Mouse (Mus musculus): ENCODE data around the gene Mvd. TPM values are rescaled to one million over a fixed set of nuclear protein-coding genes. Genes with fewer than 3 reads are reported as not detected.

Gene Mvd
- total RNA-seq, 2 experiments from 2014 or later, result 3.9 to 5.0 TPM

DNA sequence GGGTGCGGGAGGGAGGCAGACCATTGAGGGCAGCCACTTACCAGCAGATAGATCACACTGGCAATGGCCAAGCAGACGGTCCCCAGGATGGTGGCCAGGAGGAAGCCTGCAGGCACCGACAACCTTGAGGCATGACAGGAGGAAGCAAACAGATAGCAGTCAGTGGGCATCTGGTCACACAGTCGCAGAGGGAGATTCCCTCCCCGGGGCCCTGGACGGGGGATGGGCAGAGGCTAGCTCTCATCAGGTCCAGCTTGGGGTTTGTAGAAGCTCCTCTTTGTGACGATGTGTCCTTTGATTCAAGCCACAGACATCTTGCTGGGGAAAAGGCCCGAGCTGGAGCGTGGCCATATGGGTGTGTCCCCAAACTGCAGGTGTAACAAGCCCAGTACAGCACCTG is 17.1 kb downstream of the Mvd start:
- DNase-seq, result no peak

GRCm38 (mm10) chr8:122423659-122424058 is 19.6 kb downstream of the Mvd start:
- peak; percentile 65 to 72 for DNase-seq

DNA sequence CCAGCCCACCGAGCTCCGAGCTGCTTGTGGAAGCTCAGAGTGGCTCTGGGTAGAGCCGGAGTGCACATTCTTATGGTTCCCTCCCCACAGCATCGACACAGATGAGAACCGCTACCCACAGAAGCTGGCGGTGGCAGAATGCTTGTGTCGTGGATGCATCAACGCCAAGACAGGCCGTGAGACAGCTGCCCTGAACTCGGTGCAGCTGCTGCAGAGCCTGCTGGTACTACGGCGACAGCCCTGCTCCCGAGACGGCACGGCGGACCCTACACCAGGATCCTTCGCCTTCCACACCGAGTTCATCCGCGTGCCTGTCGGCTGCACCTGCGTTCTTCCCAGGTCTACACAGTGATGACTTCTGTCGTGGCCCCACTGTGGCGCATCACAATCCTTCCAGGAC is 20.0 kb downstream of the Mvd start:
- no peak for DNase-seq

- DNase-seq, result no peak
These were observed 21.7 kb downstream of the Mvd start, which contains the start of gene Il17c for GRCm38 (mm10) chr8:122421376-122422070. TSS of gene Il17c (plus strand) at chr8:122422020.

GRCm38 (mm10) chr8:122419881-122420555 is 23.2 kb downstream of the Mvd start:
- no peak for DNase-seq

DNA sequence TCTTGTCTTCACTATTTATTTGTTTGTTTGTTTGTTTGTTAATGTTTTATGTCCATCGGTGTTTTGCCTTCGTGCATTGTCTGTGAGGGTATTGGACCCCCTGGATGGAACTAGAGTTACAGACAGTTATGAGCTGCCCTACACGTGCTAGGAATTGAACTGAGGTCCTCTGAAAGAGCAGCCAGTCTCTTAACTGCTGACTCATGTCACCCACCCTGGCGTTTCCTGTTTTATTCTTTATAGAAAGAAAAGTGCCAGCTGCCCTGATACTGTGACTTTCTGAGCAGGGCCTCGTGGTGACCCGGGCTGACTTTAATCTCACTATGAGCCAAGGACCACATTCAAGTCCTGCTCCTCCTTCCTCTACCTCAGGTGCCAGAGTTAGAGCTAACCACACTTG is 27.7 kb downstream of the Mvd start:
- DNase-seq, result no peak

GRCm38 (mm10) chr8:122414311-122414710 is 28.9 kb downstream of the Mvd start:
- DNase-seq, result no peak

DNA sequence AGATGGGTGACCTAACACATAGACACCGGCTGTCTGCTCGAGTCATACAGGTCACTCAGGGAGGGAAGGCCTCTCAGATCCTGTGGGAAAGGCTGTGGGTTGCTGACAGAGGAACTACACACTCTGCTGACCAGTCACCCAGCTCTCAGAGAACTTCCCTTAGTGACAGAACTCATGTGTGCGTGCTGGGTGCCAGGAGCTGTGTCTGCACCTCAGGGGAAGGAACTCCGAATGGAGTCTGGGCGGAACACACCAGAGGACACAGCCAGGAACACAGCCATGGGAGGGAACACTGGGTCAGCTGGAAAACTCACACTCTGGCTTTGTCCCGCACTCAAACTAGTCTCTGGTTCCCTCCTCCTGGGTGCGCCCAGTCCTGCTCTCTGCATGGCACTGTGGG is 35.5 kb downstream of the Mvd start:
- peak in 1 of 2 experiments; percentile 50 for DNase-seq

DNA sequence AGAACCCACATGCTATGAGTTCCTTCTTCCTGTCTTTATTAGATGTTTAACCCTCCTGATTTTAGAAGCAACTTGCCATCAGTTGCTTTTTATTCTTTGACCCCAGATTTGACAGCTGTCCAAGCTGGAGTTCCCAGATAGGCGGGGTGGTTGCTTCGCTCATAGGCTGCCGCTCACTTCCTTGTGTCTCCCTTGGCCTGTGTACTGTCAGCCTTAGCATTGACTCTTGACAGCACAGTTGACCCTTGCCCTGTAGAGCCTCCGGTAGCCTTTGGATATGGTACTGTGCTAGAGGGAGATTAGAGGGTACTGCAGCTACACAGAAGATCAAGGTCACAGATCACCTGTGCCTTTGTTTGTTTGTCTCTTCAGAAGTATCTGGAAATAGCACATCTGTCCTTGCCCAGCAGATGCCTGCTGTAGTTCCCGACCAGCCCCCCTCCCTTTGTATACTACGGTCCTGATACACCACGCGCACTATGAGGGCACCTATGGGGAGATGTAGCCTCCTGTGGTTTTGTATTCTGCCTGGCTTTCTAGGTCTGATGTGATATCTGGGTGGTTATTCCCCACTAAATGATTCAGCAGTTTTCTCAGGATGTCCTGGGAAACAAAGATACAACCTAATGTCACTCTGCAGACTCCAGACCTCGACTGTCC is 37.9 kb downstream of the Mvd start:
- no peak for DNase-seq

DNA sequence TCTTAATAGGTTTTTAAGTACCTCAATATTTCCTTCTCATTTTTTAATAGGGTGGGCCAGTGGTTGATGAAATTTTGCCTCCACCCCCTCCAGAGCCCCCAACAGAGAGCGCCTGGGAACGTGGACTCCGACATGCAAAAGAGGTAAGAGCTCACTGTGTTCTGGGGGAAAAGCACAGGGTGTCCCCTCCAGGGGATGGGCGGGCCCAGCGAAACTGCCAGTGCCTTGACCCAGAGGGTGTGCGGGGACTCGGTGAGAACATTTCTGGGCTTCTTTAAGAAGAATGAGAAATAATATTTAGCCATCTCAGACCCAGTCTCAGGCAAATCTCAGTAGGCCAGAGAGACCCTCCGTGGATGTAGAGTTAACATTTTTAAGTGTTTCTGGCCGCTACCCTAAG is 45.0 kb downstream of the Mvd start:
- DNase-seq, result no peak

- no peak for DNase-seq
These were observed 47.9 kb downstream of the Mvd start for GRCm38 (mm10) chr8:122395291-122395690.

GRCm38 (mm10) chr8:122393717-122394116 is 49.5 kb downstream of the Mvd start:
- DNase-seq, result no peak

DNA sequence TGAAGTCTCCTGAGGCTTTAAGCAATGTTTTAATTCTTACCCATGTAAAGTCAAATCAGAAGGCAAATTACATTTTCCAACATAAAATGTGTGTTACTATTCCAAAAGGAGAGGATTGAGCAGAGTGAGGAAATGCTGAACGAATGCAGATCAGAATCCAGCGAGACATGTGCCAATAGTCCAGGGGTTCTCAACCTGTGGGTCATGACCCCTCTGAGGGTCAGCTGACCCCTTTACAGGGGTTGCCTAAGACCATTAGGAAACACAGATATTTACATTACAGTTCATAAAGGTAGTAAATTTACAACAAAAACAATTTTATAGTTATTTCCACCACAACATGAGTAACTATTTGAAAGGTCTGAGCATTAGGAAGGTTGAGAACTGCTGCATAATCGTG is 52.5 kb downstream of the Mvd start:
- DNase-seq, result no peak

- DNase-seq, result no peak
These were observed 53.9 kb downstream of the Mvd start for GRCm38 (mm10) chr8:122389357-122389756.

Small RNA genes within 50 kb of the gene (microRNA-seq; reads per million reads assigned to microRNA genes)
- 0 reads per million in 2 experiments for gene Gm24366

Other genes with a start within 250 kb of the Mvd start
- gene Zfpm1, start 161.3 kb downstream of the Mvd start, total RNA-seq (2021), result 10 to 100 TPM; 18.4 to 23.0 TPM
- not detected for gene Trhr2, start 82.7 kb downstream of the Mvd start, total RNA-seq (2021)
- 10 to 100 TPM; 20.9 to 24.5 TPM for gene Zc3h18, start 66.8 kb downstream of the Mvd start, total RNA-seq (2021)
- gene Il17c, start 21.4 kb downstream of the Mvd start, total RNA-seq (2021), result not detected
- gene Cyba, start 10.5 kb downstream of the Mvd start, total RNA-seq (2021), result 10 to 100 TPM; 48.8 to 51.3 TPM
- gene Snai3, start 17.3 kb upstream of the Mvd start, total RNA-seq (2021), result 1 to 10 TPM; 2.2 to 4.4 TPM
- gene Rnf166, start 32.6 kb upstream of the Mvd start, total RNA-seq (2021), result 10 to 100 TPM; 42.1 to 51.7 TPM
- gene Ctu2, start 32.7 kb upstream of the Mvd start, total RNA-seq (2021), result 1 to 10 TPM; 5.8 to 8.0 TPM
- 10 to 100 TPM; 11.4 to 13.3 TPM for gene Piezo1, start 107.9 kb upstream of the Mvd start, total RNA-seq (2021)
- 1 to 10 TPM; 2.5 to 2.8 TPM for gene Cdt1, start 124.6 kb upstream of the Mvd start, total RNA-seq (2021)
- gene Aprt, start 133.5 kb upstream of the Mvd start, total RNA-seq (2021), result 10 to 100 TPM; 40.8 to 42.7 TPM
- 1 to 10 TPM; 3.6 to 4.0 TPM for gene Galns, start 168.0 kb upstream of the Mvd start, total RNA-seq (2021)
- 10 to 100 TPM; 62.0 to 69.1 TPM for gene Trappc2l, start 168.2 kb upstream of the Mvd start, total RNA-seq (2021)
- not detected for gene Pabpn1l, start 179.3 kb upstream of the Mvd start, total RNA-seq (2021)

Measured in heart, adult 18-20 months (tissue).